Mouse (Mus musculus) kidney, postnatal 14 days (tissue): ENCODE measurements around the gene Acss2.

Experiments used
- DNase-seq: peaks from one replicate; pipeline ENCODE4 v3.0.0; 2022; ENCODE audit warnings: mixed read lengths

Gene Acss2

GRCm38 (mm10) chr2:155517455-155518423 is at the start of gene Acss2, which contains the start of gene Ggt7:
TSS of gene Acss2 (plus strand) at chr2:155517948.
TSS of gene Ggt7 (minus strand) at chr2:155518237.
- DNase-seq, result peak; percentile 99

GRCm38 (mm10) chr2:155472671-155473569 is 44.8 kb upstream of the Acss2 start:
- DNase-seq, result peak; percentile 62

- peak; percentile 87 for DNase-seq
Observed at GRCm38 (mm10) chr2:155473570-155474088, 44.1 kb upstream of the Acss2 start, which contains the start of gene Ncoa6. TSS of gene Ncoa6 (minus strand) at chr2:155473894.

- DNase-seq, result peak; percentile 75
Observed at GRCm38 (mm10) chr2:155482021-155482420, 35.7 kb upstream of the Acss2 start.

GRCm38 (mm10) chr2:155490998-155491397 is 26.8 kb upstream of the Acss2 start:
- DNase-seq, result no peak

- DNase-seq, result no peak
Observed at GRCm38 (mm10) chr2:155502596-155502995, 15.2 kb upstream of the Acss2 start.

- DNase-seq, result peak; percentile 40
Observed at GRCm38 (mm10) chr2:155504440-155505355, 13.1 kb upstream of the Acss2 start.

GRCm38 (mm10) chr2:155505811-155506210 is 11.9 kb upstream of the Acss2 start:
- DNase-seq, result no peak

- DNase-seq, result no peak
Observed at GRCm38 (mm10) chr2:155507721-155508470, 9.9 kb upstream of the Acss2 start.

- peak; percentile 76 for DNase-seq
Observed at GRCm38 (mm10) chr2:155512479-155512878, 5.3 kb upstream of the Acss2 start.

GRCm38 (mm10) chr2:155513543-155513942 is 4.2 kb upstream of the Acss2 start:
- no peak for DNase-seq

- DNase-seq, result peak; percentile 78
Observed at GRCm38 (mm10) chr2:155514666-155515065, 3.1 kb upstream of the Acss2 start.

GRCm38 (mm10) chr2:155515941-155516340 is 1.8 kb upstream of the Acss2 start:
- peak; percentile 78 for DNase-seq

- DNase-seq, result no peak
Observed at GRCm38 (mm10) chr2:155518531-155519270, 953 bp downstream of the Acss2 start.

- no peak for DNase-seq
Observed at GRCm38 (mm10) chr2:155523706-155524105, 6.0 kb downstream of the Acss2 start.

GRCm38 (mm10) chr2:155524378-155524777 is 6.6 kb downstream of the Acss2 start:
- no peak for DNase-seq

- DNase-seq, result no peak
Observed at GRCm38 (mm10) chr2:155527367-155527766, 9.6 kb downstream of the Acss2 start.

GRCm38 (mm10) chr2:155536292-155536691 is 18.5 kb downstream of the Acss2 start:
- no peak for DNase-seq

GRCm38 (mm10) chr2:155537761-155538462 is 20.2 kb downstream of the Acss2 start:
- DNase-seq, result no peak
